Mouse (Mus musculus) midbrain, embryonic 16.5 days (tissue): ENCODE data around the gene Adam23. TPM values are rescaled to one million over a fixed set of nuclear protein-coding genes. Genes with fewer than 3 reads are reported as not detected.

Experiments
- ATAC-seq: fragments of 200-750 bp; cut with Nextera tagmentation; 2 replicates; pipeline ENCODE4 v1.8.0; 2017; ENCODE audit warnings: moderate TSS enrichment
- H3K27ac ChIP-seq: fragments of 300-500 bp; sonication (generic); 2 replicates; pipeline ENCODE4 v1.5.1; 2014; ENCODE audit warnings: mild to moderate bottlenecking, low read length, mixed read lengths
- H3K27me3 ChIP-seq: fragments of 300-500 bp; sonication (generic); 2 replicates; pipeline ENCODE4 v1.6.1; 2014; ENCODE audit warnings: low read depth, low read length, mixed read lengths; ENCODE audit not compliant: control insufficient read depth, insufficient read depth
- H3K36me3 ChIP-seq: fragments of 300-500 bp; sonication (generic); 2 replicates; pipeline ENCODE4 v1.6.1; 2014; ENCODE audit warnings: mild to moderate bottlenecking, low read length, moderate library complexity, mixed read lengths; ENCODE audit not compliant: control insufficient read depth, insufficient read depth
- H3K4me1 ChIP-seq: fragments of 300-500 bp; sonication (generic); 2 replicates; pipeline ENCODE4 v1.6.1; 2014; ENCODE audit warnings: mild to moderate bottlenecking, low read length, mixed read lengths; ENCODE audit not compliant: control insufficient read depth, insufficient read depth
- H3K4me2 ChIP-seq: fragments of 300-500 bp; sonication (generic); 2 replicates; pipeline ENCODE4 v1.6.1; 2014; ENCODE audit warnings: mild to moderate bottlenecking, low read length, mixed read lengths
- H3K4me3 ChIP-seq: fragments of 300-500 bp; sonication (generic); 2 replicates; pipeline ENCODE4 v1.5.1; 2014; ENCODE audit warnings: low read depth, mild to moderate bottlenecking, low read length, moderate library complexity, mixed read lengths
- H3K9ac ChIP-seq: fragments of 300-500 bp; sonication (generic); 2 replicates; pipeline ENCODE4 v1.6.1; 2014; ENCODE audit warnings: low read depth, low read length, mixed read lengths
- H3K9me3 ChIP-seq: fragments of 300-500 bp; sonication (generic); replicated peaks from 2 replicates; pipeline ENCODE4 v1.6.1; 2014; ENCODE audit warnings: mild to moderate bottlenecking, low read length, mixed read lengths; ENCODE audit not compliant: control insufficient read depth, poor library complexity, severe bottlenecking
- WGBS: fragments of 180-500 bp; shearing (Covaris S2); extraction: QIAGEN DNeasy Blood & Tissue Kit; methylation state at CpG from one replicate; pipeline ENCODE4 v1.1.7; 2014; 5-methylcytosine and 5-hydroxymethylcytosine counted together
- polyA plus RNA-seq: library from polyadenylated mRNA; unstranded; fragments of >200 nt; fragmentation: Nextera tagmentation; extraction: Ambion mirVana; gene quantifications from 2 replicates; pipeline ENCODE4 v1.2.1, GENCODE M21; 2015

Adam23 gene
- polyA plus RNA-seq, 1 experiment from 2014 or later: 13.7 TPM

DNA sequence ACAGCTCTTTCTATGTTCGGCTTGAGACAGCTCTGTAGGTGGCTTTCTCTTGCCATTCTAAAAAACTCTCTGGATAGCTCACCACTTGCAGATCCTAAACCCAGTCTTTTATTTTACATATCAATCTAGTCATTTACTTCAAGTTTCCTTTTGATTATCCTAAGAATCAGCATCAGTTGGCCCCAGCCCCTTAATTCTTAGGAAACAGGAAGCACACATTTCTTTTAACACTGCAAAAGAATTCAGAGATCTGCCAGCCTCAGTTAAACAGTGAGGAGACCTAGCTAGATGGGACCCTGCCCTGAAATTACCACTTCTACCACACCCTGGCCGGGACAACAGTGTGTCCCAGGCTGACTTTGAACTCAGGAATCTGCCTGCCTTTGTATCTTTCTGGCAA lies 3.5 kb upstream of the Adam23 start:
- WGBS: 39% methylated on average over 2 of the region's 2 CpGs
- no peak for ATAC-seq
- Histone ChIP-seq H3K27ac (no peak overlapping the region), H3K4me2 (no peak overlapping the region), H3K36me3 (no peaks in the 10 kb centered on the region), H3K9me3 (no peaks in the 10 kb centered on the region), H3K9ac (no peak overlapping the region), H3K4me1 (peaks cover 8% of the 10 kb centered on the region), H3K27me3 (no peaks in the 10 kb centered on the region), H3K4me3 (no peak overlapping the region)

DNA sequence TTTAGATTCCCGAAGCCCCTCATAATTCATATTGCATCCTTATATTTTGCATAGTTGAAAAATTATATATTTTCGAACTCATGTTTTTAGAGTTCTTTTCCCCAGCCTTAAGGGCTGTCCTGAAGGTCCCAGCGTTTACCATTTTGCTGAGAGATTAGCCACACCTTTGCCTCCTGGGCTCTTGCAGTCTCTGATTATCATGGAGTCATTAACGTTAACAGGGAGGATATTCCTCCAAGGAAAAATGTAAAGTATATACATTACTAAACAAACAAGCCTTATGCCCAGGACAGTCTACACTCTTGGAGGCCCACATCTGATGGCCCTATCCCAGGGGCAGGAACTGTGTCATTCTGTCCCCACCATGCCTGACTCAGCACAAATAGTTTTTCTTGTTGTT lies 3.1 kb upstream of the Adam23 start:
- Histone ChIP-seq H3K4me3 (no peak overlapping the region), H3K27me3 (no peaks in the 10 kb centered on the region), H3K4me2 (no peak overlapping the region), H3K36me3 (no peaks in the 10 kb centered on the region), H3K27ac (no peak overlapping the region), H3K4me1 (peaks cover 12% of the 10 kb centered on the region), H3K9me3 (no peaks in the 10 kb centered on the region), H3K9ac (no peak overlapping the region)
- ATAC-seq: no peak
- 77% methylated on average over 4 of the region's 4 CpGs for WGBS

DNA sequence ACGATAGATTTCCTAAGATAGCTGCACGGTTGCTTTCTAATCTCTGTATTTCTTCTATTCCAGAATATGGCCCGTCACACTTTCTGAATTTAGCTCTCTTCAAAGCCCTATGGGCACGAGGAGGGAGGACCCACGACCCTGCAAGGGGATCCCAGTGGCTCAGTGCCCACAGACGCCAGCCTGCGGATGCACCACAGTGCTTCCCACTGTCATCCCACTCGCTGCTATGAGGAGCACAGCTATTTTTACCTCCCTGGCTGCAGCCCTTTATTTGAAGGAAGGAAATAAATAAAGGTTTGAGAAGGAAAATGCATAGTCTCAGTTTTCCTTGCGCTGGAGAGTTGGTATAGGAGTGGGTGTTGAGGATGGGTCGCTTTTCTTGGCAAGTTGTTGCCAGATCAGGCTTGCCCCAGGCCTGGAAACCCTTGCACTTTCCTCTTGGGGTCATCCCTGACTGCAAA lies 512 bp upstream of the Adam23 start:
- Histone ChIP-seq H3K4me2 (peak overlapping the region; percentile 89), H3K9ac (peak overlapping the region; percentile 92), H3K36me3 (no peaks in the 10 kb centered on the region), H3K27me3 (no peaks in the 10 kb centered on the region), H3K4me3 (peak overlapping the region; percentile 94), H3K27ac (peak overlapping the region; percentile 82), H3K9me3 (no peaks in the 10 kb centered on the region), H3K4me1 (peaks cover 14% of the 10 kb centered on the region)
- ATAC-seq: peak; percentile 44
- WGBS: 44% methylated on average over 10 of the region's 10 CpGs

DNA sequence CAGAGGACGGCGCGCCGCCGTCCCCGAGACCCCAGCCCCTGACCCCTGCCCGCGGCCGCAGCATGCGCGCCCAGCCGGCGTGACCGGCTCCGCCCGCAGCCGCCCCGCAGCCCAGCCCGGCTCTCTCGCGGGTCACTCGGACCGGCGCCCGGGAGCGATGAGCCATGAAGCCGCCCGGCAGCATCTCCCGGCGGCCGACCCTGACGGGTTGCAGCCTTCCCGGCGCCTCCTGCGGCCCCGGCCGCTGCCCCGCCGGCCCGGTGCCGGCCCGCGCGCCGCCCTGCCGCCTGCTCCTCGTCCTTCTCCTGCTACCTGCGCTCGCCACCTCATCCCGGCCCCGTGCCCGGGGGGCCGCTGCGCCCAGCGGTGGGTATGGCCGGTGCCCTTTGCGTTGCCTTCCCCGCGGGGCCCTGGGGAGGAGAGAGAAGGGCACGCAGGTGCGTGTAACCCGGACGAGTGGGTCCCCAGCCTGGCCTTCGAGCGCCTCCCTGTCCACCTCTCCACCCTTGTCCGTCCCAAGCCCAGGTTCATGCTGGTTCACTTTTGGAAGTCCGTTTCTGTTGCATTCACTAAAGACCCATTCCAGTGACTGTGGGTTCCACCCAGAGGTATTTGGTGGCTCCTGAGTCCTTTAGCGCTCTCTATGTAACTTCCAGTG lies 485 bp downstream of the Adam23 start:
- no peaks in the 10 kb centered on the region for H3K9me3 ChIP-seq
- no peaks in the 10 kb centered on the region for H3K36me3 ChIP-seq
- H3K4me2 ChIP-seq: peak overlapping the region; percentile 89
- H3K4me3 ChIP-seq: peak overlapping the region; percentile 94
- peak; percentile 70 for ATAC-seq
- peak overlapping the region; percentile 82 for H3K27ac ChIP-seq
- H3K27me3 ChIP-seq: no peaks in the 10 kb centered on the region
- under 1% methylated on average over 26 of the region's 68 CpGs for WGBS
- H3K4me1 ChIP-seq: peaks cover 14% of the 10 kb centered on the region
- H3K9ac ChIP-seq: peak overlapping the region; percentile 92

GRCm38 (mm10) chr1:63446721-63447120 lies 1.0 kb downstream of the Adam23 start:
- H3K9me3 ChIP-seq: no peaks in the 10 kb centered on the region
- no peaks in the 10 kb centered on the region for H3K36me3 ChIP-seq
- H3K27me3 ChIP-seq: no peaks in the 10 kb centered on the region
- no peak for ATAC-seq
- 60% methylated on average over 2 of the region's 2 CpGs for WGBS
- peak overlapping the region; percentile 89 for H3K4me2 ChIP-seq
- peak overlapping the region; percentile 92 for H3K9ac ChIP-seq
- H3K27ac ChIP-seq: no peak overlapping the region
- peak overlapping the region; percentile 94 for H3K4me3 ChIP-seq
- H3K4me1 ChIP-seq: peaks cover 14% of the 10 kb centered on the region

DNA sequence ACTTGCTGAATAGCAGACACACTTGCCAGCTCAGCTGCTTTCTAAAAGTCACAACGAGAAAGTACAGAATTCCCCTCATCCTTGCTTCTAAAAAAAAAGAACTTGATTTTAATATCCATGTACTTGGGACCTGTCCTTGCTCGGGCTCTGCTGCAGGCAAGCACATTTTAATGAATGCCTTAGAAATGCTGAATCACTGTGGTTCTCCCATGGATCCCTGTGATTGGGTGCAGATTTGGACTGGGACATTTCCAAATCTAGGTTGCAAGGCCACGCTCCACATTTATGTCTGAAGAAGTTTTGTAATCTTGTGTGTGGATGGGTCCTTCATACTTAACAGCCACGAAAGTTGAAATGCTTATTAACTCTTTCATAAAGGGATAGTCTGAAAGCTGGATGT lies 4.4 kb downstream of the Adam23 start:
- 84% methylated on average over 4 of the region's 4 CpGs for WGBS
- H3K9ac ChIP-seq: no peak overlapping the region
- H3K27ac ChIP-seq: no peak overlapping the region
- no peaks in the 10 kb centered on the region for H3K9me3 ChIP-seq
- no peaks in the 10 kb centered on the region for H3K36me3 ChIP-seq
- no peaks in the 10 kb centered on the region for H3K27me3 ChIP-seq
- no peak overlapping the region for H3K4me3 ChIP-seq
- ATAC-seq: no peak
- H3K4me2 ChIP-seq: no peak overlapping the region
- peaks cover 13% of the 10 kb centered on the region for H3K4me1 ChIP-seq

- no peaks in the 10 kb centered on the region for H3K4me1 ChIP-seq
- no peak for ATAC-seq
- H3K9ac ChIP-seq: no peak overlapping the region
- H3K4me2 ChIP-seq: no peak overlapping the region
- H3K27ac ChIP-seq: no peak overlapping the region
- 87% methylated on average over 5 of the region's 5 CpGs for WGBS
- no peak overlapping the region for H3K4me3 ChIP-seq
- H3K36me3 ChIP-seq: no peaks in the 10 kb centered on the region
- H3K9me3 ChIP-seq: no peaks in the 10 kb centered on the region
- no peaks in the 10 kb centered on the region for H3K27me3 ChIP-seq
These were observed 7.7 kb downstream of the Adam23 start for GRCm38 (mm10) chr1:63453332-63453887.

- no peaks in the 10 kb centered on the region for H3K36me3 ChIP-seq
- no peak overlapping the region for H3K4me3 ChIP-seq
- ATAC-seq: no peak
- H3K4me2 ChIP-seq: no peak overlapping the region
- no peak overlapping the region for H3K27ac ChIP-seq
- no peaks in the 10 kb centered on the region for H3K27me3 ChIP-seq
- H3K9me3 ChIP-seq: no peaks in the 10 kb centered on the region
- H3K9ac ChIP-seq: no peak overlapping the region
- 69% methylated on average over 8 of the region's 8 CpGs for WGBS
- no peaks in the 10 kb centered on the region for H3K4me1 ChIP-seq
These were observed 12.3 kb downstream of the Adam23 start for GRCm38 (mm10) chr1:63457801-63458519.

DNA sequence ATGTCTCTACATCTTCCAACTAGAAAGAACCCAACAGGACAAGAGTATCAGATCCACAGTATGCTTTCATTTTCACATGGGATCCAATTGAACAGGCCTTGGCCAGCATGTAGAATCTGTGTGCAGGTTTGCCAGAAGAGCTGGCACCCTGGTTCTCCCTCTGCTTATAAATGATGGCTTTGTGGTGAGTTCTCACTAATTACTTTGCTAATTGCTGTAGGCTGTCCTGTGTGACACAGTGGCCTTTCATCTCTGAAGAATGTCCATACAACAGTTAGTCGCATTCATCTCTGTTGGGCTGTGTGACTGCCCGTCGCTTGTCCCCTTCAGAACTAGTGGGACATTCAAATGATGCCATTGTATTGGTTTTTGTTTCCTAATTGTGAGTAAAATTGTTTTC lies 13.5 kb downstream of the Adam23 start:
- Histone ChIP-seq H3K4me2 (no peak overlapping the region), H3K9me3 (no peaks in the 10 kb centered on the region), H3K27me3 (no peaks in the 10 kb centered on the region), H3K4me1 (no peaks in the 10 kb centered on the region), H3K36me3 (no peaks in the 10 kb centered on the region), H3K4me3 (no peak overlapping the region), H3K9ac (no peak overlapping the region), H3K27ac (no peak overlapping the region)
- 92% methylated on average over 3 of the region's 3 CpGs for WGBS
- ATAC-seq: no peak
